21 mouse cellular contexts compared by ENCODE assay signal in the genomic region with DNA sequence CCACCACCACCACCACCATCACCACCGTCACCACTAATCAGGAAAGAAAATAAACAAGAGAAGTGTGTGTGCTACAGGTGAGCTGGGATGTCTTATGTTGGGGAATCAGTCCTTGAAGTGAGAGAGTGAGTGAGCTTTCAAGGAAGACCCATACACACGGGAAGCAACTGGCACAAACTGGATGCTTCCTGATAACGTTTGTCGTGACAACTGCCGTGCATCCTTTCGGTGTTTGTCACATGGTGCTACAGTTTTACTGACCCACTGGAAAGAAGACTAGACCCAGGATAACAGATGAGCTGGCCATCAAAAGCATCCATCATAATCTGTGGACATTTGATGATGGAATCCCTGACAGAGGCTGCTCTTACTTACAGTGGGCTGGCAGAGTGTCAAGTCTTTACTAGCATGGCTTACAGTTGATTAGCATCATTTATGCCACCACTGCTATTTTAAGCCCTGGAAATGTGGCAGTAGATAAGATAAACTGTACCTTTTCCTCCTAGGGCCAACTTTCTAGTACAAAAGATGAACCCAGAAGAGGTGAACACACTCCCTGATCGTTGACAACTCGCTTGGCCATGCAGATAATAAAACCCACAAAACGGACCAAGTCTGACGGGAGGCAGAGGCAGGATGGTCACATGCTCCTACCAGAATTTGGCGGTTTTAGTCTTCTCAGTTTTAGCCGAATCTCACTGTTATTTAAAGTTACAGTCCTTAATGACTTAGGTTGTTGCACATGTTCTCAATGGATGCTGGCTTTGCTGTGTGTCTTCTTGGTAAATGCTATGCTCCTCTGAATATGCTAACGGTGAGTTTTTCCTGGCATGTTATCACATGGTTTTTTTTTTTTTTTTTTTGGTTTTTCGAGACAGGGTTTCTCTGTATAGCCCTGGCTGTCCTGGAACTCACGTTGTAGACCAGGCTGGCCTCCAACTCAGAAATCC. TPM values are rescaled to one million over a fixed set of nuclear protein-coding genes. Genes with fewer than 3 reads are reported as not detected.
DNase-seq lines count a peak whose midpoint lies in the region; ATAC-seq and TF ChIP-seq lines count a peak whose summit lies in the region.
"Had no signal": no experiment of that assay in that cellular context is flagged by ENCODE, and none has a peak within 500 bp of the region (broad histone marks: within the 10 kb centered on the region; RNA-seq: fewer than 3 reads in every experiment).

No protein-coding gene starts in this region.

- H3K4me3 ChIP-seq in G1E (ENCODE audit: low read depth, low read length), result peak overlapping the region; percentile 99
- H3K4me3 ChIP-seq in liver, embryonic 16.5 days (ENCODE audit: low read depth, low read length), result no peak overlapping the region
- H3K4me3 ChIP-seq in intestine, embryonic 15.5 days (replicated peaks), result no peak overlapping the region
- H3K4me3 ChIP-seq: forebrain, embryonic 15.5 days; heart, embryonic 15.5 days; hindbrain, embryonic 13.5 days; left cerebral cortex, adult 2 months; megakaryocyte, embryonic 14.5 days had no signal

- H3K9ac ChIP-seq in liver, embryonic 16.5 days (ENCODE audit: low read depth, low read length), result no peak overlapping the region
- H3K9ac ChIP-seq in intestine, embryonic 15.5 days, result no peak overlapping the region
- H3K9ac ChIP-seq: forebrain, embryonic 15.5 days; heart, embryonic 15.5 days; hindbrain, embryonic 13.5 days had no signal

- ATAC-seq in G1E (ENCODE audit: extremely low read depth, insufficient number of reproducible peaks, low FRiP score, poor library complexity, severe bottlenecking), result peak; percentile 64
- no peak for ATAC-seq in liver, embryonic 16.5 days (ENCODE audit: low read depth)
- ATAC-seq in intestine, embryonic 15.5 days, result no peak
- ATAC-seq: forebrain, embryonic 15.5 days had no signal

- peak; percentile 96 for DNase-seq in 416B (ENCODE audit: low read depth)
- peak; percentile 58 for DNase-seq in G1E (ENCODE audit: low spot score)
- peak; percentile 20 for DNase-seq in induced T-regulatory cell, adult 2 months (ENCODE audit: low read depth)
- DNase-seq in heart, postnatal 4 days, result no peak
- DNase-seq in adipocyte (ENCODE audit: low spot score), result no peak
- DNase-seq: B cell, adult 2 months; cerebellum, adult 9-11 months; gastrocnemius, postnatal 25 days; kidney, adult 9 months; kidney, postnatal 4 days; layer of hippocampus, adult 9-11 months; left cerebral cortex, postnatal 4 days; lung, postnatal 10 days; spleen, adult 18-20 months had no signal

- peaks cover 44% of the 10 kb centered on the region for H3K4me1 ChIP-seq in G1E (ENCODE audit: insufficient read depth, low read depth, low read length)
- H3K4me1 ChIP-seq in liver, embryonic 16.5 days (ENCODE audit: control insufficient read depth, low read depth, low read length), result peaks cover 23% of the 10 kb centered on the region
- 0 out of 2 replicates have a peak, but pooled peaks cover 4% of the 10 kb centered on the region for H3K4me1 ChIP-seq in intestine, embryonic 15.5 days (replicated peaks)

- H3K9me3 ChIP-seq in G1E (replicated peaks), result no peaks in the 10 kb centered on the region
- no peaks in the 10 kb centered on the region for H3K9me3 ChIP-seq in liver, embryonic 16.5 days (replicated peaks; ENCODE audit: control insufficient read depth, low read length)
- no peaks in the 10 kb centered on the region for H3K9me3 ChIP-seq in intestine, embryonic 15.5 days
- H3K9me3 ChIP-seq: forebrain, embryonic 15.5 days; heart, embryonic 15.5 days; hindbrain, embryonic 13.5 days; megakaryocyte, embryonic 14.5 days had no signal

- TF ChIP-seq CTCF in G1E (IDR thresholded peaks at IDR 0.05; ENCODE audit: low read depth, low read length), result no peak

- no peak overlapping the region for H3K27ac ChIP-seq in liver, embryonic 16.5 days (ENCODE audit: low read length)
- H3K27ac ChIP-seq in intestine, embryonic 15.5 days, result no peak overlapping the region
- H3K27ac ChIP-seq: forebrain, embryonic 15.5 days; heart, embryonic 15.5 days; hindbrain, embryonic 13.5 days; left cerebral cortex, adult 2 months had no signal

- peaks cover 4% of the 10 kb centered on the region for H3K36me3 ChIP-seq in G1E (replicated peaks)
- H3K36me3 ChIP-seq in liver, embryonic 16.5 days (ENCODE audit: control insufficient read depth, insufficient read depth), result no peaks in the 10 kb centered on the region
- H3K36me3 ChIP-seq in intestine, embryonic 15.5 days, result no peaks in the 10 kb centered on the region
- H3K36me3 ChIP-seq: forebrain, embryonic 15.5 days; heart, embryonic 15.5 days; hindbrain, embryonic 13.5 days had no signal

- H3K27me3 ChIP-seq in G1E (ENCODE audit: insufficient read depth, low read length), result no peaks in the 10 kb centered on the region
- no peaks in the 10 kb centered on the region for H3K27me3 ChIP-seq in liver, embryonic 16.5 days (ENCODE audit: control insufficient read depth, insufficient read depth, low read depth, low read length)
- no peaks in the 10 kb centered on the region for H3K27me3 ChIP-seq in intestine, embryonic 15.5 days (replicated peaks)
- H3K27me3 ChIP-seq: forebrain, embryonic 15.5 days; heart, embryonic 15.5 days; megakaryocyte, embryonic 14.5 days had no signal

- H3K4me2 ChIP-seq in liver, embryonic 16.5 days (ENCODE audit: low read depth, low read length), result peak overlapping the region; percentile 23
- no peak overlapping the region for H3K4me2 ChIP-seq in intestine, embryonic 15.5 days (replicated peaks)
- H3K4me2 ChIP-seq: forebrain, embryonic 15.5 days; heart, embryonic 15.5 days; hindbrain, embryonic 13.5 days had no signal

- WGBS in liver, embryonic 16.5 days (ENCODE audit: insufficient replicate concordance), result 18% methylated on average over 15 of the region's 15 CpGs
- WGBS in intestine, embryonic 15.5 days, result 83% methylated on average over 15 of the region's 15 CpGs

RNA-seq across cellular contexts. Expression of gene Etnk1, which starts 2.8 kb away (rescaled TPM):
- total RNA-seq in G1E (2014; fragmentation: Nextera tagmentation) (199 and 208 TPM in 2 replicates), G1E (2017) (268 and 281 TPM in 2 replicates)
- polyA plus RNA-seq in G1E (2012), result 28.4 and 46.1 TPM in 2 replicates
- polyA plus RNA-seq in liver, embryonic 16.5 days (2015; fragmentation: Nextera tagmentation; extraction: Ambion mirVana), result 7.8 and 8.7 TPM in 2 replicates
- 17.9 and 18.6 TPM in 2 replicates for polyA plus RNA-seq in intestine, embryonic 15.5 days (2015; fragmentation: Nextera tagmentation; extraction: Ambion mirVana)
- 10 to 100 TPM; 27.0 to 28.1 TPM for total RNA-seq in heart, postnatal 4 days (2021)

Comparison
In these comparisons a context has a peak if more than half of its experiments do, and no peak if none do; other contexts are left out.
1. DNase-seq: peak in 416B (single experiment), G1E (single experiment) and induced T-regulatory cell, adult 2 months (single experiment); none in heart, postnatal 4 days (single experiment) and adipocyte (single experiment).